Mouse (Mus musculus) myocyte (in vitro differentiated cells): ENCODE data around the gene Myo19. TPM values are rescaled to one million over a fixed set of nuclear protein-coding genes. Genes with fewer than 3 reads are reported as not detected.

Experiments used
- H3K27me3 ChIP-seq: one replicate; pipeline ENCODE4 v1.6.1; 2011; ENCODE audit not compliant: control insufficient read depth, insufficient read depth, insufficient read length
- H3K36me3 ChIP-seq: one replicate; pipeline ENCODE4 v1.6.1; 2011; ENCODE audit not compliant: control insufficient read depth, insufficient read depth
- H3K4me2 ChIP-seq: one replicate; pipeline ENCODE4 v1.6.1; 2011; ENCODE audit warnings: low read depth, control low read depth
- H3K4me3 ChIP-seq: one replicate; pipeline ENCODE4 v1.5.1; 2011; ENCODE audit warnings: mild to moderate bottlenecking, control low read depth, moderate library complexity
- H3K79me2 ChIP-seq: one replicate; pipeline ENCODE4 v1.6.1; 2011; ENCODE audit not compliant: control insufficient read depth, insufficient read depth
- H3ac ChIP-seq: one replicate; pipeline ENCODE4 v1.6.1; 2011; ENCODE audit not compliant: control insufficient read depth, insufficient read length
- CEBPB ChIP-seq: IDR thresholded peaks from 2 replicates; pipeline ENCODE4 v1.6.1; 2011; ENCODE audit warnings: mild to moderate bottlenecking, moderate library complexity; ENCODE audit not compliant: poor library complexity, insufficient read depth, severe bottlenecking
- E2F4 ChIP-seq: IDR thresholded peaks from one replicate; pipeline ENCODE4 v1.6.1; 2011; ENCODE audit warnings: mild to moderate bottlenecking, control low read depth, moderate library complexity; ENCODE audit not compliant: insufficient read depth
- MAX ChIP-seq: IDR thresholded peaks from one replicate; pipeline ENCODE4 v1.6.1; 2011; ENCODE audit warnings: low read depth, mild to moderate bottlenecking, control low read depth
- MYOD1 ChIP-seq, 3 experiments: IDR thresholded peaks; one replicate each; pipeline ENCODE4 v1.6.1; 2011; ENCODE audit warnings: control low read depth in 2 of 3, low read depth in 2 of 3, mild to moderate bottlenecking in 2 of 3, moderate library complexity in 1 of 3; ENCODE audit not compliant: insufficient read length in 2 of 3, control insufficient read depth in 1 of 3
- MYOG ChIP-seq, 3 experiments: IDR thresholded peaks; one replicate each; pipeline ENCODE4 v1.6.1; 2011; ENCODE audit warnings: control low read depth in 2 of 3, low read depth in 2 of 3, mild to moderate bottlenecking in 2 of 3; ENCODE audit not compliant: insufficient read length in 2 of 3, control insufficient read depth in 1 of 3, insufficient read depth in 1 of 3
- POLR2A ChIP-seq: IDR thresholded peaks from one replicate; pipeline ENCODE4 v1.6.1; 2011; ENCODE audit warnings: low read depth, mild to moderate bottlenecking, control low read depth, moderate library complexity; ENCODE audit not compliant: insufficient read length
- REST ChIP-seq: IDR thresholded peaks from one replicate; pipeline ENCODE4 v1.6.1; 2011; ENCODE audit warnings: mild to moderate bottlenecking, control low read depth, moderate library complexity; ENCODE audit not compliant: insufficient read depth, insufficient read length
- SRF ChIP-seq: IDR thresholded peaks from one replicate; pipeline ENCODE4 v1.6.1; 2011; ENCODE audit warnings: low read depth; ENCODE audit not compliant: control insufficient read depth, insufficient read length
- TCF12 ChIP-seq: IDR thresholded peaks from one replicate; pipeline ENCODE4 v1.6.1; 2011; ENCODE audit warnings: mild to moderate bottlenecking, control low read depth; ENCODE audit not compliant: poor library complexity, insufficient read depth, severe bottlenecking
- TCF3 ChIP-seq: IDR thresholded peaks from one replicate; pipeline ENCODE4 v1.6.1; 2011; ENCODE audit warnings: low read depth, control low read depth; ENCODE audit not compliant: insufficient read length
- USF1 ChIP-seq: IDR thresholded peaks from one replicate; pipeline ENCODE4 v1.6.1; 2011; ENCODE audit warnings: low read depth, mild to moderate bottlenecking, control low read depth, moderate library complexity
- polyA plus RNA-seq: library from polyadenylated mRNA; unstranded; fragments of >200 nt; fragmentation: generic; extraction: Trizol; gene quantifications from one replicate; pipeline ENCODE4 v1.2.1, GENCODE M21; 2012; ENCODE audit warnings: missing spikeins

Myo19 gene
- polyA plus RNA-seq, 1 experiment, result 4.8 TPM

DNA sequence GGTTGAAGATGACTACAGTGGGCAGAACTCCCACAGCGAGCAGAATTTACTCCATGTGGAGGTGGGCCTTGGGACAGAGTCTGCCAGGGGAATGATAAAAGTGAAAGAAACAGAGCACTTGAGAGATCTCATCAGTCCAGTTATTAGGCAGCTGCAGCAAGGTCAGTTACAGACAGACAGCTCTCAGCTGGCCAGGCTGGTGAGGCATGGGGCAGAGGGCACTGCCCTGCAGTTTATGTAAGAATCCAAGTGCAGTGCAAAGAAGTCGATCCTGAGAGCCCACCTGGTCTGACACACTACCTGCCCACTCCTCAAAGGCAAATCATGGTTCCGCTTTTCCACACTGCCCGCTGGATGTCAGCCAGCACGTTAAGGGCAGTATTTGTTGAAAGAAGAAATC, 6.3 kb downstream of the Myo19 start:
- TF ChIP-seq TCF12 (no peak), USF1 (no peak), POLR2A (no peak), MYOG (IDR thresholded peaks at IDR 0.05; ENCODE audit: control insufficient read depth in 1 of 3, insufficient read depth in 1 of 3, insufficient read length in 2 of 3, low read depth in 2 of 3) (no peak), CEBPB (no peak), MAX (no peak), MYOD1 (IDR thresholded peaks at IDR 0.05; ENCODE audit: control insufficient read depth in 1 of 3, insufficient read length in 2 of 3, low read depth in 2 of 3) (no peak), SRF (no peak), REST (no peak)
- Histone ChIP-seq H3K4me2 (no peak overlapping the region), H3K4me3 (no peak overlapping the region), H3K36me3 (peaks cover 19% of the 10 kb centered on the region), H3ac (no peak overlapping the region), H3K27me3 (no peaks in the 10 kb centered on the region), H3K79me2 (peaks cover 9% of the 10 kb centered on the region)

DNA sequence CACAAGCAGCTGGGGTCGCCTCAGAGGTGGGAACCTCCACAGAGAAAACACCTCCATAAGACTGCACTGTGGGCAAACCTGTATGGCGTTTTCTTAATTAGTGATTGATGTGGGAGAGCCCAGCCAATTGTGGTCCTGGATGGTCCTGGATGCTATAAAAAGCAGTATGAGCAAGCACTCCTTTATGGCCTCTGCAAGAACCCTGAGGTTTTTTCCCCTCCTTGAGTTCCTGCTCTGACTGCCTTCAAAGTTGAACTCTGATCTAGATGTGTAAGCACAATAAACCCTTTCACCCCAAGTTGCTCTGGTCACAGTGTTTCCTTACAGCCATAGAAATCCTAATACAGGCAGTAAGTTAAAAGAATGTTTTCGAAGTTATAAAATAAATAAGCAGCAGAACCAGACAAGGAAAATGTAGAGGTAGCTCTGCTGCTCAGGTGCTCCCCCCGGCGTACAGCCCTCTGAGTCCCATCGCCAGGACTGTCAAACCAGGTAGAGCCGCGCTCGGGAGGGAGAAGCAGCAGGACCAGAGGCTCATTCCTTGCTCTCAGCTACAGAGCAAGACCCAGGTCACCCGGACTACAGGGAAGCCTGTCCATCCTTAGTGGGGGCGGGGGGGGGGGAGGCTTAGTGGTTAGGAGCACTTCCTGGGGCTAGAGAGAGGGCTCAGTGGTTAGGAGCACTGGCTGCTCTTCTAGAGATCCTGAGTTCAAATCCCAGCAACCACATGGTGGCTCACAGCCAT, 7.0 kb downstream of the Myo19 start:
- TF ChIP-seq MAX (no peak), SRF (no peak), TCF3 (no peak), MYOD1 (IDR thresholded peaks at IDR 0.05; ENCODE audit: control insufficient read depth in 1 of 3, insufficient read length in 2 of 3, low read depth in 2 of 3) (no peak), MYOG (IDR thresholded peaks at IDR 0.05; ENCODE audit: control insufficient read depth in 1 of 3, insufficient read depth in 1 of 3, insufficient read length in 2 of 3, low read depth in 2 of 3) (no peak)
- H3ac ChIP-seq, result no peak overlapping the region

DNA sequence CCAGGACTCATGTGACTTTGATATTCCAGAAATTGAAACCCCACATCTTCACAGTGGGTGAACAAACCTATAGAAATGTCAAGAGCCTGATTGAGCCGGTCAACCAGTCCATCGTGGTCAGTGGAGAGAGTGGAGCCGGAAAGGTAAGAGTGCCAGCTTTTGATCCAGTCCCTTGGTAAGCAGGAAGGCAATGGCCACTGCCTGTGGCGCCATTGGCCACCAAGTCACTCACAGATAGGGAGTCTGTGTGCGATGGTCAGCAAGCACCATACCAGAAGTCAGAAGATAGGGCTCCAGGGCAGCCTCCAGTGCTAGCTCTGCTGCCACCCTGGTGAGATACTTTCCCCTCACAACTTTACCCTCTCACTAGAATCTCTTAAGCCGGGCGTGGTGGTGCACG, 8.1 kb downstream of the Myo19 start:
- peaks cover 23% of the 10 kb centered on the region for H3K36me3 ChIP-seq
- H3K4me3 ChIP-seq, result no peak overlapping the region
- H3K27me3 ChIP-seq, result no peaks in the 10 kb centered on the region
- no peak overlapping the region for H3K4me2 ChIP-seq
- no peaks in the 10 kb centered on the region for H3K79me2 ChIP-seq
- H3ac ChIP-seq, result no peak overlapping the region
- TF ChIP-seq MYOD1 (IDR thresholded peaks at IDR 0.05; ENCODE audit: control insufficient read depth in 1 of 3, insufficient read length in 2 of 3, low read depth in 2 of 3) (no peak), TCF3 (no peak), MAX (no peak), CEBPB (no peak), SRF (no peak), USF1 (no peak), REST (no peak)

More for the DNA sequence above, 7.0 kb downstream of the Myo19 start:
- peaks cover 19% of the 10 kb centered on the region for H3K36me3 ChIP-seq
- peaks cover 2% of the 10 kb centered on the region for H3K79me2 ChIP-seq
- H3K27me3 ChIP-seq, result no peaks in the 10 kb centered on the region
- no peak overlapping the region for H3K4me3 ChIP-seq
- no peak overlapping the region for H3K4me2 ChIP-seq

DNA sequence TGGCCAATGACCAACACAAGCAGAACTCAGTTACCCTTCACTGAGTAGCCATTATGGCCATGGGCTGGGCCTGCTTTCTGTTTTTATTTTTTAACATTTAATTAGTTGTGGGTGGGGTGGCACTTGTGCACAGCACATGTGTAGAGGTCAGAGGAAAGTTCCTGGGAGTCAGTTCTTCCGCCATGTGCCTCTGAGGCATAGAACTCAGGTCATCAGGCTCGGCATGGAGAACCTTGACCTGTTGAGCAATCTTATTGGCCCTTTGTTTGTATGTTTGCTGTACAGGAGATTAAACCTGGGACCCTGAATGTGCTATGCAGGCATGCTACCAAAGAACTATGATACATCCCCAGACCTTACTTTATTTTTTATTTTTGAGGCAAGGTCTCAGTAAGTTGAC, 9.5 kb downstream of the Myo19 start:
- H3ac ChIP-seq, result no peak overlapping the region
- TF ChIP-seq MYOG (IDR thresholded peaks at IDR 0.05; ENCODE audit: control insufficient read depth in 1 of 3, insufficient read depth in 1 of 3, insufficient read length in 2 of 3, low read depth in 2 of 3), result no peak
- TF ChIP-seq MYOD1 (IDR thresholded peaks at IDR 0.05; ENCODE audit: control insufficient read depth in 1 of 3, insufficient read length in 2 of 3, low read depth in 2 of 3), result no peak
- TF ChIP-seq MAX, result no peak
- no peak for TF ChIP-seq E2F4
- no peak for TF ChIP-seq CEBPB
- H3K79me2 ChIP-seq, result no peaks in the 10 kb centered on the region
- H3K27me3 ChIP-seq, result no peaks in the 10 kb centered on the region
- no peak overlapping the region for H3K4me3 ChIP-seq
- H3K36me3 ChIP-seq, result peaks cover 15% of the 10 kb centered on the region
- H3K4me2 ChIP-seq, result no peak overlapping the region

DNA sequence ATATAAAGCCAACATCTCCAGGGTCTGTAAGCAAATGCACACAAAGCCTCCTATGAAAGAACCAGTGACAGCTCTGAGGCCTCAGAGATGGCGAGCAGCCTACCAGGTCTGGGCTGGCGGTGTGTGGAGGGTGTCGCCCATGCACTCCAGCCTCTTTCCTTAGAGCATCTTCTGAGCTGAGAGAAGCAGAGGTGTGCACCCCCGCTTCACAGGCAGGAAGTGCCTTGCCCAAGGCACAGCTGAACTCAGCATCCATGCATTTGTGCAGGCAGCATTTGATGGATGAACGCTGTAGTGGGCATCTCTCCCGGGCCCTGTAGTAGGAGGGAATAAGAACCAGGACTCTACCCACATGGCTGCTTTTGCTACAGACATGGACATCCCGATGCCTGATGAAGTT, 11.8 kb downstream of the Myo19 start:
- TF ChIP-seq USF1 (no peak), REST (no peak), SRF (no peak), MYOD1 (IDR thresholded peaks at IDR 0.05; ENCODE audit: control insufficient read depth in 1 of 3, insufficient read length in 2 of 3, low read depth in 2 of 3) (no peak), POLR2A (no peak), MYOG (IDR thresholded peaks at IDR 0.05; ENCODE audit: control insufficient read depth in 1 of 3, insufficient read depth in 1 of 3, insufficient read length in 2 of 3, low read depth in 2 of 3) (no peak), TCF12 (no peak), TCF3 (no peak), E2F4 (no peak)
- H3K4me3 ChIP-seq, result no peak overlapping the region

More for the DNA sequence above, 11.8 kb downstream of the Myo19 start:
- Histone ChIP-seq H3K36me3 (peaks cover 10% of the 10 kb centered on the region), H3K4me2 (no peak overlapping the region), H3K79me2 (no peaks in the 10 kb centered on the region), H3K27me3 (no peaks in the 10 kb centered on the region), H3ac (no peak overlapping the region)
